Mouse (Mus musculus) olfactory bulb, adult 2 months (tissue): Measurements from ENCODE around the gene Kif11. TPM values are rescaled to one million over a fixed set of nuclear protein-coding genes. Genes with fewer than 3 reads are reported as not detected.

Experiments used
- H3K27ac ChIP-seq: fragments of 200-500 bp; 2 replicates; pipeline ENCODE4 v1.5.1; 2012; ENCODE audit warnings: low read depth, low read length; ENCODE audit not compliant: insufficient read depth
- H3K4me1 ChIP-seq: fragments of 200-500 bp; 2 replicates; pipeline ENCODE4 v1.6.1; 2012; ENCODE audit warnings: low read length; ENCODE audit not compliant: control insufficient read depth, insufficient read depth
- H3K4me3 ChIP-seq: fragments of 200-500 bp; 2 replicates; pipeline ENCODE4 v1.5.1; 2012; ENCODE audit warnings: mild to moderate bottlenecking, low read depth, low read length, moderate library complexity; ENCODE audit not compliant: insufficient read depth
- CTCF ChIP-seq: fragments of 200-500 bp; IDR thresholded peaks from 2 replicates; pipeline ENCODE4 v1.5.1; 2012; ENCODE audit warnings: low read depth, mild to moderate bottlenecking, low read length, moderate library complexity; ENCODE audit not compliant: insufficient read depth
- POLR2A ChIP-seq: fragments of 200-500 bp; IDR thresholded peaks from 2 replicates; pipeline ENCODE4 v1.6.1; 2012; ENCODE audit warnings: mild to moderate bottlenecking, low read depth, low read length, moderate library complexity; ENCODE audit not compliant: insufficient read depth
- WGBS: fragments of 180-500 bp; shearing (Covaris S2); methylation state at CpG from one replicate; pipeline ENCODE4 v1.1.7; 2018; 5-methylcytosine and 5-hydroxymethylcytosine counted together
- polyA plus RNA-seq: library from polyadenylated mRNA; stranded (reverse); fragments of >200 nt; gene quantifications from 2 replicates; pipeline ENCODE4 v1.2.4, GENCODE M21; 2012; ENCODE audit warnings: low replicate concordance; ENCODE audit not compliant: missing spikeins, insufficient read depth, insufficient read length

Kif11 gene
- polyA plus RNA-seq, 1 experiment = 63.0 TPM

- 92% methylated on average over 4 of the region's 4 CpGs for WGBS
- Histone ChIP-seq H3K4me1 (no peaks in the 10 kb centered on the region), H3K4me3 (no peak overlapping the region), H3K27ac (no peak overlapping the region)
- TF ChIP-seq CTCF (no peak), POLR2A (no peak)
Observed at GRCm38 (mm10) chr19:37369921-37370320, 6.3 kb upstream of the Kif11 start.

DNA sequence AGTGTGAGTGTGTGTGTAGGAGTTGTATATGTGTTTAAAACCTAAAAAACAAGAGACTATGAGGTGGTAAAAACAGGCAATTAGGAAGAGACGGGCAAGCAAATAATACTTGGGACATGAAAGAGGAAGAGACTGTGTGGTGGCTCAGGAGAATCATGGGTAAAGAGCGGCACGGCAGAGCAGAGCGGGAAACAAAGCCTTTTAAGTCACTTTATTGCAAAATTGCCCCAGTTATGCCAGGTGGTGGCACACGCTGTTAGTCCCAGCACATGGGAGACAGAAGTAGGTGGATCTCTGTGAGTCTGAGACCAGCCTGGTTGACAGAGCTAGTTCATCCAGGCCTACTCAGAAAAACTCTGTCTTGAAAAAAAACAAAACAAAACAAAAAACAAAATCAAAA, 5.8 kb upstream of the Kif11 start:
- Histone ChIP-seq H3K4me3 (no peak overlapping the region), H3K4me1 (no peaks in the 10 kb centered on the region), H3K27ac (no peak overlapping the region)
- no peak for TF ChIP-seq POLR2A
- TF ChIP-seq CTCF = no peak
- WGBS = 91% methylated on average over 5 of the region's 5 CpGs

GRCm38 (mm10) chr19:37374941-37375754, 1.1 kb upstream of the Kif11 start:
- H3K27ac ChIP-seq = peak overlapping the region; percentile 79; the same call in 1 of the 2 replicates
- H3K4me1 ChIP-seq = no peaks in the 10 kb centered on the region
- peak overlapping the region; percentile 62 for H3K4me3 ChIP-seq
- TF ChIP-seq CTCF (no peak), POLR2A (no peak)
- 21% methylated on average over 7 of the region's 7 CpGs for WGBS

DNA sequence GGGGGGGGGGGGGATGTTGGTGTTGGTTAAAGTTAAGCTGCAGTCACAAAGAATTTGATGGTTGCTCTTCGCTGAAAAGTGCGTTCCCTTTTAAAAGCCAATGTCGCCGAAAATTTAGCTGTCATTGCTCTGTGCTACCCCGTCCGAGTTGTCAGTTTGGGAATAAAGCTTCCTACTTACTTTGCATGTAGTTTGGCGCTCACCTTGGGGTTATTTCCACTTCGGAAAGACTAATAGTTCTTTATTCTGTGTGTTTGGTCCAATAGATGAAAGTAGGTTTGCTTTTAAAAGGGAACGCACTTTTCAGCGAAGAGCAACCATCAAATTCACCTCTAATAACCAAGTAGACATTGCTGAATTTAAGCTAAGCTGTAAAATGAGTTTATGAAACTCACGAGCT, 638 bp downstream of the Kif11 start:
- TF ChIP-seq POLR2A (no peak), CTCF (no peak)
- no peaks in the 10 kb centered on the region for H3K4me1 ChIP-seq
- under 1% methylated on average over 11 of the region's 11 CpGs for WGBS
- peak overlapping the region; percentile 62 for H3K4me3 ChIP-seq
- no peak overlapping the region for H3K27ac ChIP-seq

GRCm38 (mm10) chr19:37377404-37377990, 1.3 kb downstream of the Kif11 start:
- no peaks in the 10 kb centered on the region for H3K4me1 ChIP-seq
- no peak for TF ChIP-seq CTCF
- TF ChIP-seq POLR2A = no peak
- 11% methylated on average over 8 of the region's 8 CpGs for WGBS
- H3K27ac ChIP-seq = no peak overlapping the region
- H3K4me3 ChIP-seq = no peak overlapping the region

DNA sequence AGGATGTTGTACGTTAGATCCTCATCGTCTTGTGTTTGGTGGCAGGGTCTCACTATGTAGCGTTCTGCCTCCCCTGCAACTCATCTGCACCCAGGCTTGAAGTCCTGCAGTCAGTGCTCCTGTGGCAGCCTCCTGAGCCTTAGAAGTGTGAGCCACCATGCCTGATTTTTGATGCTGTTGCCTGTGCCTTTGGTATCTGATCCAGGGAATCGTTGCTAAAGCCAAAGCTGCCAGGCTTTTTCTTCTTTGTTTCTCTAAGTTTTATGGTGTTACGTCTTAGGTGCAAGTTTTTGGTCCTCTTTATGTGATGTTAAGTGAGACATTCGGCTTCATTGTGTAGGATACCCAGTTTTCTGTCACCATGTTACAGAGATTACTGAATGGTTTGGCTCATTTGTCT, 2.6 kb downstream of the Kif11 start:
- 51% methylated on average over 6 of the region's 6 CpGs for WGBS
- Histone ChIP-seq H3K27ac (no peak overlapping the region), H3K4me1 (no peaks in the 10 kb centered on the region), H3K4me3 (no peak overlapping the region)
- no peak for TF ChIP-seq POLR2A

GRCm38 (mm10) chr19:37386126-37386525, 9.9 kb downstream of the Kif11 start:
- TF ChIP-seq CTCF = no peak
- 85% methylated on average over 3 of the region's 3 CpGs for WGBS

DNA sequence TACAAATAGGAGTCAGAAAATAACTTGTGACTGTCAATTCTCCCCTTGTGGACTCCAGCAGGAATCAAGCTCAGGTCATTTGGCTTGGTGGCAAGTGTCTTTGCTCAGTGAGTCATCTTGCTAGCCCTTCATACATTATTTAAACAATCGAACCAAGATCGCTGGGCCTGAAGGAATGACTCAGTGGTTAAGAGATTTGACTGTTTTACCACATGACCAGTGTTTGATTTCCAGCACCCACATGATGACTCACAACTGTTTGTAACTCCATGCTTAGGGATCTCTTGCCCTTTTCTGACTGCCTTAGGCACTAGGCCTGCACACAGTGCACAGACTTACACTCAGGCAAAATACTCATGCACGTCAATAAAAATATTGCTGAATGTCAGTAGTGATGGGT, 15.7 kb downstream of the Kif11 start:
- H3K27ac ChIP-seq = no peak overlapping the region
- H3K4me1 ChIP-seq = no peaks in the 10 kb centered on the region
- 89% methylated on average over 3 of the region's 3 CpGs for WGBS
- no peak overlapping the region for H3K4me3 ChIP-seq
- TF ChIP-seq CTCF (no peak), POLR2A (no peak)

More at GRCm38 (mm10) chr19:37386126-37386525, 9.9 kb downstream of the Kif11 start:
- H3K4me3 ChIP-seq = no peak overlapping the region
- H3K27ac ChIP-seq = no peak overlapping the region
- H3K4me1 ChIP-seq = no peaks in the 10 kb centered on the region

DNA sequence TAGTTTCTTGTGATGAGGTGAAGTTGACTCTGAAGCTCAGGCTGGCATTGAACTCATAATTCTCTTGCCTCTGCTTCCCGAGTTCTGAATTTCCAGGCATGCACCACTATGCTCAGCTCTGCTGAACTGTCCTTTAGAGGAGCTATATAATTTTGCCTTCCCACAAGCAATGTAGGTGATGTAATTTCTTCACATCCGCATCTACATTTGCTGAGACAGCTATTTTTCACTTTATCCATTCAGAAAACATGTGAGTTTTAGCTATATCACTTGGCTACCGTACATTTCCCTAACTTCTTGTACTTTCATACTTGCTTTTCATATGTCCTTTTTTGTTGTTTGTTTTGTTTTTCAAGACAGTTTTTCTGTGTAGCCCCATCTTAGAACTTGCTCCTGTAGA, 20.1 kb downstream of the Kif11 start:
- no peak overlapping the region for H3K4me3 ChIP-seq
- H3K27ac ChIP-seq = no peak overlapping the region
- H3K4me1 ChIP-seq = no peaks in the 10 kb centered on the region
- no peak for TF ChIP-seq CTCF
- no peak for TF ChIP-seq POLR2A
- WGBS = 97% methylated on average over 3 of the region's 3 CpGs
